Mouse (Mus musculus) liver, embryonic 14.5 days (tissue): ENCODE measurements around the gene Ppp6r1.

Experiments used
- CTCF ChIP-seq: IDR thresholded peaks from 2 replicates; pipeline ENCODE4 v1.5.1; 2016; ENCODE audit warnings: antibody characterized with exemption, low read depth, control low read depth
- EP300 ChIP-seq: IDR thresholded peaks from 2 replicates; pipeline ENCODE4 v1.6.1; 2016; ENCODE audit warnings: antibody characterized with exemption, low read depth

DNA sequence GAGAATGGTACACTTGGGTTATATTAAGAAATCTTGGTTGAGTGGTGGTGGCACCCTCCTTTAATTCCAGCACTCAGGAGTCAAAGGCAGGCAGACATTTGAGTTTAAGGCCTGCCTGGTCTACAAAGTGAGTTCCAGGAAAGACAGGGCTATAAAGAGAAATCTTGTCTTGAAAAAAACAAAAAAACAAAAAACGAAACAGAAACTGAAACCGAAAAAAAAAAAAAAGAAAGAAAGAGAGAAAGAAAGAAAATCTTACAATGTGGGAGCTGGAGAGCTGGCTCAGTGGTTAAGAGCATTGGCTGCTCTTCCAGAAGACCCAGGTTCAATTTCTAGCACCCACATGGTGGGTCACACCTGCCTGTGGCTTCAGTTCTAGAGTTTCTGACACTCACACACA is 4.9 kb upstream of the Ppp6r1 start:
- TF ChIP-seq CTCF, result no peak
- no peak for TF ChIP-seq EP300
